Mouse (Mus musculus) urinary bladder, adult 18-20 months (tissue): ENCODE measurements at regions not wholly inside any gene's neighbourhood (a gene's known extent, or its start where the extent isn't known, plus 50 kb on each side); places are given as distances from the start of the nearest gene placed in this dataset.

Source experiments
- DNase-seq, 2 experiments: peaks; one replicate each; pipeline ENCODE4 v3.0.0; 2022; ENCODE audit warnings: low spot score in 2 of 2, mixed read lengths in 2 of 2

DNA sequence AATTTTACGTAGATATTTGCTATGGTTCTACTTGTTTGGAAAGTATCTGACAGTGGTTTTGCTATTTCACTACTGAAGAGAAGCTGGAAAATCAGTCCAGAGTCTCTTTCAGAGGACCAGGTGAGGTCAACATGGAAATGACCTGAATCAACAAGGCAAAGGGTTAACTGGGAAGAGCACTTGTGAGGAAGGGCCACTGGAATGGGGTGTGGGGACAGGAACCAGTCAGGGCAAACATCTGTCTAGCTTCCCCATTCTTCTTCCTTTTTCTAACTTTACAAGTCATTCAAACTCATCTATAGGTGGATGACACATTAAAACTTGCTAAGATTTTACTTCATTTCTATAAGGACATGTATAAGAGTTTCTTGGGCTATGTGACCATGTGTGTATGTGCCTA lies 283.7 kb downstream of the Gm11146 start:
- no peak for DNase-seq

GRCm38 (mm10) chr16:77315354-77315753 lies 286.5 kb downstream of the Gm11146 start:
- DNase-seq: no peak

GRCm38 (mm10) chr16:77313195-77313594 lies 288.7 kb downstream of the Gm11146 start:
- DNase-seq: no peak

GRCm38 (mm10) chr16:77301270-77302171 lies 288.0 kb downstream of the Usp25 start:
- no peak for DNase-seq

GRCm38 (mm10) chr16:77300572-77301213 lies 287.2 kb downstream of the Usp25 start:
- no peak for DNase-seq

GRCm38 (mm10) chr16:77295574-77296355 lies 282.3 kb downstream of the Usp25 start:
- DNase-seq: no peak

DNA sequence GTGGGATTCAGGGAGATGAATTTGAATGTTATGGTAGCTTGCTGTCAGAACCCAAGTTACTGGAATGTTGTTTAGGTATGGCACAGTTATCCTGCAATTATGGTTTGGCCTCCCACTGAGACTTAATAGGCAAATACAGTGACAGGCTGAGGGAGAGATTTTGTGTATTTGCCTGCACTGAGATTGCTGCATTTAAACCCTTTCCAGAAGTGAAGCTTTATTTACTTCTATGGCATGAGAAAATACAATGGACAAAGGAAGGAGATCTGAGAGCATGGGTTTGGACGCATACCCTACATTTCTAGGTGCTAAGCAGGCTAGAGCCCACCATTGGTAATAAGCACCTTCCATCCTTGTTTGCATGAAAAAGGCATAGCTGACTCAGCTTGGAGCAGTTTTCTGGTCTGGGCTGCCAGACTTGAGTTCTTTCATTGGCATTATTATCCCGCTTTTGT lies 278.8 kb downstream of the Usp25 start:
- no peak for DNase-seq

DNA sequence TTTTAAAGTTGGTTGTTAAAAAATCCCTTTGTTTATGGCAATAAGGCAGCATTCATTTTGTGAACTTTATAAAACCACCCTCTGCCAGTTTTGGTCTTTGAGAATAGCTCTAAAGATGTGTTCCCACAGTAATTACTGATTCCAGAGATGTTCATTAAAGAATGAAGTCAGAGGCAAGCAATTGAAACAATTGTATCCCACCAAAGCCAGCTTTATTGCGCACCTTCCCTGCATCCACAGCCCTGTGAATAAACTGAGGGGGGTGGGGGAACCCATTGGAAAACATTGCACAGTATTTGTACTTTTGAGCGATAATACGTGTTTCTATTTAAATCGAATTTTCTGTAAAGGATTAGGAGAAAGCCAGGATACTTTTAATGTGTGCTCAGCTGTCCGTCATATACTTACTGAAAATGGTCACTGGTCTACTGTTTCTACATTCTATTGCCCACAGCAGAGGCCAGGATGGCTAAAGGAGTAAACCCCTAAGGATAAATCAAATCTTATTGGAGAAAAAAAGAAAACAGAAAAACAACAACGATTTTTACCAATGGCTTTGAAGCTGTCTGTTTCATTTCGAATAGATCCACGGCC lies 278.3 kb downstream of the Usp25 start:
- DNase-seq: no peak

DNA sequence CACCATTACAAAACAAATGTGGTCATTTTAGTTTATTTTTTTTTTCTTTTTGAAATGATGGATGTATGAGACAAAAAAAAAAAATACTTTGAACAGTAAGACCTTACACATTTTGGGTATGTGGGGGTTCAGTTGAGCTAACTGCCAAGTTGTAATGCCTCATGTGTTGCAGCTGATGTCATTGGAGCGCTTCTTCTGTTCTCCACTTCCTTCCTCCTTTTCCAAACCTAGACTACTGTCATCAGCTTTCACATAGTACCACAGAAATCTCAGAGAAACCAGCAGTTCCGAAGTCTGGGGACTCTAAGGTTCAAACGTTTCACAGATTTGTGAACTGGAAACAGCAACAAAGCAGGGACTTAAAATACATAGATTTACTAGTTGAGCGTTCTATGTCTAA lies 270.7 kb downstream of the Usp25 start:
- no peak for DNase-seq

- DNase-seq: no peak
Observed at GRCm38 (mm10) chr16:77279916-77280315, 266.4 kb downstream of the Usp25 start.

- no peak for DNase-seq
Observed at GRCm38 (mm10) chr16:77279495-77279894, 266.0 kb downstream of the Usp25 start.

GRCm38 (mm10) chr16:77273306-77273705 lies 259.8 kb downstream of the Usp25 start:
- no peak for DNase-seq

- DNase-seq: no peak
Observed at GRCm38 (mm10) chr16:77268926-77269325, 255.4 kb downstream of the Usp25 start.

DNA sequence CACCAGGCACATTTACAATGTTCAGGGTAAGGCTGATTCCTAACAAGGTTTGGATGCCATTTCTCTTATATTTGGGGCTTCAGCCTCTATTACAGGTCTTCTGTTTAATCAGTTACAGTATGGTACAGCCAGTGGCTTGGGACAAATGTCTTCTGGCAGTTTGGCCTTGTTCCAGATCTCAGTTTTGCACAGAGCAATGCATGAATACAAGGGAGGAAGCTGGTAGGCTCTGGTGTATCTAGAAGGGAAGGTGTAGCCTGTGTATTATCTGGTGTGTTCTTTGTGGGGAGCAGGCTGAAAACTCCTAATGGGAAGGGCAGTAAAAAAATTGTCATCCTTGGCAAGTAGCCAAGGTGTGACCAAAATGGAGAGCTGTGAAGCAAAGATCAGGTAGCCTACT lies 254.2 kb downstream of the Usp25 start:
- DNase-seq: no peak

DNA sequence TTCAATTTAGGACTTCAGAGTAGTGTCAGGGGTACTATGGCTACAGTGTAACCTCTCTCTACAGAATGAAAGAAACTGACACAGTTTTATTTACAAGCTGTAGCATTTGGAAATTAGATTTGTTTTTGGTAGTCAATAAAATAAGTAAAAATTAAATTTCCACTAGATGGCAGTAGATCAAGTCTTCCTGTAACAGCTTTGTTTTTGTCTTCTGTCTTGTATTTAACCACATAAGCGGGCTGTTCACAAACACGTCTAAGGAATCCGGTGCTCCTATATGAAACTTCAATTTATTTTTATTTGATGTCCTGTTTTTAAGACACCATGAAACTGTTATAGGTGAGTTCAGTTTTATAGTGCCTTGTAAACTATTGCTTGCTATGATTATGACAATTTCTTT lies 238.8 kb downstream of the Usp25 start:
- DNase-seq: no peak

DNA sequence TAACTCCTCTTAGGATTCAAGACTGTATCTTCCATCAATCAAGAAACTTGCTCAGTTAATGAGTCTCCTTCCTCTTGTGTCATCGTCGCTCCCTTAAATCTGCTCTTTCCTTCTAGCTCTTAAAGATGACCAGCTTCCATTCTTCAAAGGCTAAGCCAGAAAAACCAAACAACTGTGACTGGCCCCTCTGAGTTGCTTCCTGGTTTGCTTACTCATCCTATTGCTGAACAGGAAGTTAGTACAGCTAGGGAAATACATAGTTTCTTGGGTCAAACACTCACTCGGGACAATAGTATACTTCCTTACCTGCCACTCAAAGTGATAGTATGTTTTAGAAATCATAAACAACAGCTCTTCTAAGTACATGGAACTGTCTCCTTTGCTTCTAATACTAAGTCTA lies 237.9 kb downstream of the Usp25 start:
- DNase-seq: no peak

DNA sequence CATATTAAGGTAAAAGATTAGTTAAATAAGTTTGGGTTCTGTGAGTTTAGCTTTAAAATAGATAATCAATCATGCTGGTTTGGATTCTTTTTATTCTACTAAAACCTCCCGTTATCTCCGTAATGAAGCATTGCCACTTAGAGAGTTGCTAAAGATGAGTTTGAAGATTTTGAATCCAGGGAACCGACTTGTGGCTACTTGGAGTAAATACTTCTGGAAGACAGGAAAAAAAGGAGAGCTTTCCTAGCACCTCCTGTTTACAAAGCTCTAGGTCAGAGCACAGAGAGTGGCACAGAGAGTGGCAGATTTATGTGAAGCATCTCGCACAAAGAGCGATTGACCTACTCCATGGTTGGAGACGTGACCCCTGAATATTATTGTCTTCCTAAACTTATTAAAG lies 227.4 kb downstream of the Usp25 start:
- no peak for DNase-seq

GRCm38 (mm10) chr16:77239176-77239790 lies 225.8 kb downstream of the Usp25 start:
- no peak for DNase-seq

GRCm38 (mm10) chr16:77238358-77239175 lies 225.1 kb downstream of the Usp25 start:
- no peak for DNase-seq

GRCm38 (mm10) chr16:77237631-77238357 lies 224.3 kb downstream of the Usp25 start:
- DNase-seq: no peak
